Mouse (Mus musculus): ENCODE measurements around the gene Myoz2.

GRCm38 (mm10) chr3:122968391-122968790 lies 66.4 kb downstream of the Myoz2 start:
- TF ChIP-seq CTCF (IDR thresholded peaks at IDR 0.05; ENCODE audit: low read depth) (no peak), EP300 (IDR thresholded peaks at IDR 0.05; ENCODE audit: low read depth) (no peak)

All from liver, embryonic 14.5 days (tissue).